Mouse (Mus musculus) ovary, postnatal 14 days (tissue): ENCODE data around the gene Patz1.

Experiments used
- DNase-seq: peaks from one replicate; pipeline ENCODE4 v3.0.0; 2022; ENCODE audit warnings: low spot score

Patz1 gene

DNA sequence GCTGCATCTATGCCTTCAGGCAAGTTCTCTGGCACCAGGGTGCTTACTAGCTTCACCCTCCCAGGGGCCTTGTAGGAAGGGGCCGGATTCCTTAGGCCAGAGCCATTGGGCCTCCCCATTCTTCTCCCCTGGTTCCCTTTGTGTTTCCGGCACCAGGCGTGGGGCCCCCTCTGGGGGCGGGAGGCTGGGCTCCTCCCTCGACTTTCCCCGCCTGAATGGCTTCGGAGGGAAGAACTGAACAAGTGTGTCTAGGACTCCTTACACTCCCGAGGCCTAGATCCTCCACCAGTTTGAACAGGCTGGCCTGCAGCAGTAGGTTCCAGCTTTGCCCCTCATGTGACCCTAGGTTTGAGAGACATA, 3.4 kb downstream of the Patz1 start:
- peak; percentile 63 for DNase-seq

DNA sequence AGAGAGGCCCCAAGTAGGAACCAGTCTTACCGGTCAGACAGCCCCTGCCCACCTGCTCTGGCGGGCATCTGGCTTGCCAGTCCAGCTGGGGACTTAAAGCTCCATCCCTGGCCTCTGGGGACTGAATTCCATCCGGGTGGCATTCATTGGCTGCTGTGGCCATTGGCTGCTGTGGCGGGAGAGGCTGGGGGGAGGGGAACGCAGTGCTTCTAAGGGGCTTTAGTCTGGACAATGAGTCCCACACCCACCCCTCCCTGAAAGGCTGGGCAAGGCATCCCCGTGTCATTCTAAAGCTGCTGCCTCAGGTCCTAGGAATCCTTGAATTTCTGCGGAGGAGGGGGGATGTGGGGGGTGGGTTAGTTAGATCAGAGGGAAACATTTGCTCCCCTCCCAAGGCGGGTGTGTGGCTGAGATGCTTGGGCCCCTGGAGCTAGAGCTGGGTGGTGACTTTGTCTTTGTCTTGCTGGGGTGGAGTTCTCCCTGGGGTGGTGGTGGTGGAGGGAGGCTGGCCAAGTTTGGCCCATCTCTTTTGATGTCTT, 4.1 kb downstream of the Patz1 start:
- DNase-seq: peak; percentile 24

DNA sequence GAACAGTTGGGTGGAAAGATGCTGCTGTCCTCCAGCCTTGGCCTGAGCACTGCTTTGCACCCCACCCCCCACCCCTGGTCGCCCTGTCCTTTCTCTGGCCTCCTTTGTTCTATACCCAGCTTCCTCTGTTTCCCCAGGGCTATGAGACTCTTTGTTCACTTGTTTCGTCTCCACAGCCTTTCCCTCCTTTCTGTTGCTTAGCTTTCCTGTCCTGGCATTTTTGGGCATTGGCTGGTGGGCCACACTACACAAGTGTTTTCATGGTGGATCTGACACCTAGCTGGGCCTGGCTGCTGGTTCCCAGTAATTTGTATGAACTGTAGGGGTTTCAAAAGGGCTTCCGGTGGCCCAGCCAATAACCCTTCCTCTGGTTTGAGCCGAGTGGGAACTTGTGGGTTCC, 4.7 kb downstream of the Patz1 start:
- no peak for DNase-seq

DNA sequence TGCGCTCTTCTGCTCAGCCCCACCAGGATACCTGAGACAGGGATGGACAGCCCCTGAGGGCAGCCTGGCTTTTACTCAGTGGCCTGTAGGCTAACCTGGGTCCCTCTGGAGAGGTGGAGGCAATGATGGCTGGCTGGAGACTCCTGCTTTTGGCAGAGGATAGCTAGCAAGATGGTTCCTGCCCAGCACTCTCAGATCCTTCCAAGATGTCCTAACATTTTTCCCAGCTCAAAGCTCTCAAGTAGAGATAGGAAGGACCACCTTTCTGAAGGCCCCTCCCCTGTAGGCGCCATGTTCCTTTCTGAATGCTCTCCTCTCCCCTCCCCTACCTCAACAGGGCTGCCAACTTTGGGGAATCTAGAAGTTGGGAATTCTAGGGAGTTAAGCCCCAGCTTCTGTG, 6.0 kb downstream of the Patz1 start:
- DNase-seq: no peak

DNA sequence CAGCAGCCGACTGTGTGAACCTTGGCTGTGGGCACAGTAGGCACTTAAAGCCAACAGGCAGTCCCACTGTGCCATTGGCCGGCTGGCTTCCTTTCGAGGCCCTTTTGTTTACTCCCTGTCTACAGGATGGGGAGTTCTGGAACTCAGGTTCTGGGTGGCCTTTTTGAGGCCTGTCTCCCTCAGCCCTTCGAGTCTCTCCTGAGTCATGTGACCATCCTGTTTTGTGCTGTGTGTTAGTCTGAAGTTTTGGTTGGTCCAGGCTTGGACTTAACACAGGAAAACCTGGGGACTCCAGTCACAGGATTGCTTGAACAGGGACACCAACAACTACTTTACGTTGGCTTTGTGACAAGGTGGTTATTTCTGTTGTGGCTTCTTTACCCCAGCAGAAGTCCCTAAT, 7.4 kb downstream of the Patz1 start:
- no peak for DNase-seq

DNA sequence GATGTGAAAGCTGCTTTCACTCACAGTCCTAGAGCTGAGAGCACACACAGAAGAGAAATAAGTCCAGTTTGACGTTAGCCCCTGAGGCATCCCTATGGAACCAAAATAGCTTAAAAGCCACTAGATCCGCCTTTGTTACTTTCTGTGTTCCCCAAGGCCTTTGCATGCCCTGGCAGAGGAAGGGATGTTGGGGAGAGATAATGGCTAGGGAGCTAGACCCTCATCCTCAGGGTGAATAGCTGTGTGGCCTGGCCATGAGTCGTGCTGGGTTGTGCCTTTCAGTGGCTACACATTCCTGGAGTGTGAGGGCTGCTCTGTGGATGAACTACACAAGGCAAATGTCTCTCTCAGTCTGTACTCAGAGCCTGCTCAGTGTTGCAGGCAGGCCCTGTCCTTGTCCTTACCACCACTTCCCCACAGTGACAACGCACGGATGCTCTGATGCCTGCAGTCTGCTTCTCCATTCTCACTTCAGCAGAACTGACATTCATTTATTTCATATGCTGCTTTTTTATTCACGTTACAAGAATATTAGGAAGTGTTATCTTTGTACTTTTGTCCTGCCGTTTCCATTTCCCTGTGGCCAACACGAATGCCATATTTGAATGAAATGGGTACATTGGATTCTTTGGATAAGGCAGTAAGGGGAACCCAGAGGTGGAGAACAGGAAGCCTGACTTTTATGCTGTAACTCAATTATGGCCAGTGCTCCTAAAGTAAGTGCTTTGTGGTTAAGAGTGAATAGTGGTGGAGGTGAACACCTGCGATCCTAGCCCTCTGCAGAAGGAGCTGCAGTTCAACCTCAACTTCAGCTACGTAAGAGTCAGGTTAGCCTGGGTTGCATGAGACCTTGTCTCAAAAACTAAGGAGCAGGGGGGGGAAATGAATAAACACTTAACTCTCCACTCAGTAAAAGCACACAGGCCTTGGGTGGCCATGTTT, 9.5 kb downstream of the Patz1 start:
- no peak for DNase-seq

DNA sequence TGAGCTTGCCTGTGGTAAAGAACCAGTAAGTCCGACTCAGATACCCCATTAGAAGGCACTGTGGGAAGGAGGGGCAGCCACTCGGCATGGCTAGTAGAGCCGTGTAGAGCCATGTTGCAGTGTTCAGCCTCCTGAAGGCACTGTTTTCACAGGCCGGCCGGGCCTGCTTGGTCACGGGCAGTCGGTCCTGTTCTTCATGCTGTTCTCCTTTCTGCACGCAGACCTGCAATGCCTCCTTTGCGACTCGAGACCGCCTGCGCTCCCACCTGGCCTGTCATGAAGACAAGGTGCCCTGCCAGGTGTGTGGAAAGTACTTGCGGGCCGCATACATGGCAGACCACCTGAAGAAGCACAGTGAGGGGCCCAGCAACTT, 10.1 kb downstream of the Patz1 start:
- DNase-seq: no peak

DNA sequence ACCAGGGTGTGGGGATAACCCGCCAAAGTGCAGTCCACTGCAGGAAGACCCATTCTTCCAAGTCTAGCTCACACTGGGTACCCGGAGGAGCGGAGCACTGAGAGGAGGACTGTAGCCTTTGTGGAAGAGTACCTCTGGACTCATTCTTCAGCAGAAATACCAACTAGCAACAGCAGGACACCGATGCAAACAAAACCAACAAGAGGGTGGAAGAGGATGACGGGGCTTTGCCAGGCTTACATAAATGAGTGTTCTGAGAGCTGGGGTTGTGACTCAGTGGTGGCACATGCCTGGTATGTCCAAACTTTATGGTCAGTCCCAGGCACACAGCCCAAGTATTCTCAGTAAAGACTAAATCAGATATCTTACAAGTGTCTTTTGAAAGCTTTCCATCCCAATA, 12.4 kb downstream of the Patz1 start:
- DNase-seq: no peak

DNA sequence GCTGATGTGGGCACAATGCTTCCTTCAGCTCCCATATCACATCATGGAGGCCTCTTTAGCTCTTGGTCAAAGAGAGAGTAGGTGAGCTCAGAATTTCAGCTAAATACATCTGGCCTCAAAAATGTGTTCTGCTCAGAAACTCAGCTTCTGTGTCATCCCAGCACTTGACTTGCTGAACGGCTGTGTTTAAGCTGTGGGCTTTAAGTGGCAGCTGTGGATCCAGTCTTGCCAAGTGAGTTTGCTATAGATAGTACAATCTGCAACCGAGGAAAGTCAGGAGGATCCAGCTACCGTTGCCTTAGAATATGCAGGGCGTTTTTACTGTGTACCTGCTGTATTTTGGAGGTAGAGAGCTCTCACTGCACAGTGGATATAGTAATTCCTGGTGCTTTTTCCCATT, 13.7 kb downstream of the Patz1 start:
- DNase-seq: no peak

DNA sequence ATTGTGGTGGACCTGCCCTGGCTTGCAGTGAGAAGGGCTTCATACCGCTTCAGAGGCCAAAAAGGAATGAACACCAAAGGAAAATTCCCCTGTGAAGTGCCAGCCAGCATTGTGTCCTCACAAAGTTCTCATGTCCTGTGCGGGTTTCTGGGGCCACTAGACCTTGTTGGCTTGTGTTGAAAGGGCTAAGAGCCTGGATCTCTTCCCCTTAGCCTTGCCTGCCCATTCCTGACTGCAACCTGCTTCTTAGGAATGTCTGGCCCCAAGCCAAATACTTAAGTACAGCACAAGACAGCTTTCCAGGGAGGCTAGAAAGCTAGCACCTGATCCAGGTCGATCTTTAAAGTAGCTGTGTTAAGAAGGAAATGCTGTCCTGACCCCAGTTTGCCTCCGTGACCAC, 14.1 kb downstream of the Patz1 start:
- no peak for DNase-seq

DNA sequence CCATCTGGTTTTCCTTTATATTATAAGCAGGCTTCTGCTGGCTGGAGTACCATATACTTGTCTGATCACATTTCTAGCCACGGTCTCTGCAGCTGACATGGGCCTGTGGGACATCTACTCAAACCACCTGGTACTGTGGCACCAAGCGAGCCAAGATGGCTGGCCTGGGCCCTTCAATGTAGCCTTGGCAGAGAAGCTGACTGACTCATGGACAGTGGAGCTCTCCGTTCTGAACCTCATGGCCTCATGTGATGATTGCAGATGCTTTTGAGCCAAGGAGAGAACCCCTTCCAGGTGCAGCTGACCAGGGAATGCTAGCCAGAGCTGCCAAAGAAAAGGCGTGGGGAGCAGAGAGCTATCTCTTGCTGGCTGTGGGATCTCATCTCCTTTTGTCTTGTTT, 17.1 kb downstream of the Patz1 start:
- no peak for DNase-seq

DNA sequence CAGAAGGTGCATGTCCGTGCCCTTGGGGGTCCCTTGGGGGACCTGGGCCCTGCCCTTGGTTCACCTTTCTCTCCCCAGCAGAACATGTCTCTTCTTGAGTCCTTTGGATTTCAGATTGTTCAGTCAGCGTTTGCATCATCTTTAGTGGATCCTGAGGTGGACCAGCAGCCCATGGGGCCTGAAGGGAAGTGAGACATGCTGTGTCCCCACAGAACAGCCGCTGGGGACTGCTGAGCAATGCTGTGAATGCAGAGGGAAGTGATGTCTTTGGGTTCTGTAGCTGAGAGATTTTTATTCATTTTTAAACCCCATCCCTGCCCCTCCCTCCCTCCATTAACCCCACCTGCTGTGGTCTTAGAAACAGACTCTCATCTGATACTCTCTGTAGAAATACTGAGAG, 19.2 kb downstream of the Patz1 start:
- DNase-seq: no peak

DNA sequence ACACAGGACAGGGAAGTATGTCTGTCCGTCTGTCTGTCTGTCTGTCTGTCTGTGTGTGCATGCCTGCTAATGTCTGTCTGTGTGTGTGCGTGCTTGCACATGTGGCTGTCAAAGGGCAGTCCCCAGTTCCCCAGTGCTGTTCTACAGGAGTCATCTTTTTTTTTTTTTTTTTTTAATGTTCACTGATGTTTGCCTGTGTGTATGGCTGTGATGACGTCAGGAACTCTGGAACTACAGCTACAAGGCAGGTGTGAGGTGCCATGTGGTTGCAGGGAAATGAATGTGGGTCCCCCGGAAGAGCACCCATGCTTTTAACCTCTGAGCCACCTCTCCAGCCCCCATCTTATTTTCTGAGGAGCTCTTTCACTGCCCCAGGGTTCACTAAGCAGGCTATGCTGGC, 21.2 kb downstream of the Patz1 start:
- DNase-seq: no peak

DNA sequence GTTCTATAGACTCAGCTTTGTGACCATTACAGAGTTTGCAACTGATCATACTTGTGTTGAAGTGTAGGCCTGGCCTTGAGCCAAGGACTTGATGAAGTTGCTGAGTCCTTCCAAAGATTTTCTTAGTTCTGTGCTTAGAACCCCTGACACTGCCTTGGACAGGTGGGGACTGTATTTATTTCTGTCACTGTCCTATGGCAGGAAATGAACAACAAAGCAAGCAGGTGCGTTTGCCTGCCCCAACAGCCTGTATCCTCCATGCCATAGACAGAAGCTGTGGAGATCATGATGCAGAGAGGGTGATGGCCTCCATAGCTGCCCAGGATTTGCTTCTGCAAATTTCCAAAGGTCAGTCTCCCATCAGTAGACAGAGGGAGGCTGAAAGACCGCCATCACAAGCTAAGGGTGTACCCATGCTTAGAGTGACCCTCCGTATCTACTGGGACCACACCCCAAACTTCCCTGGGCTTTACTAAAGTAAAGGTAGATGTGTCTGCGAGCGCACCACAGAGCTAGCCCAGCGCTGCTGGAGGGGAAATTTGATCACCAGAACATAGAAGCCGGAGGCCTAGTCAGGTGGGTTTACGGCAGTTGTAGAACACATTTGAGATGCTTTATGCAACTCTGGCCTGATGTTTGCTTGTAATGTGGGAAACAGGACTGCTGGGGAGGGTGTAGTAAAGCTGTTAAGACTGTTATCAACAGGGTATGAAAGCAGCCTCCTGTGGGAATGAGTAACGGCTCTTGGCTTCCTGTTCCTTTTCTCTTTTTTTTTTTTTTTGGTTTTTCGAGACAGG, 22.3 kb downstream of the Patz1 start:
- DNase-seq: no peak

DNA sequence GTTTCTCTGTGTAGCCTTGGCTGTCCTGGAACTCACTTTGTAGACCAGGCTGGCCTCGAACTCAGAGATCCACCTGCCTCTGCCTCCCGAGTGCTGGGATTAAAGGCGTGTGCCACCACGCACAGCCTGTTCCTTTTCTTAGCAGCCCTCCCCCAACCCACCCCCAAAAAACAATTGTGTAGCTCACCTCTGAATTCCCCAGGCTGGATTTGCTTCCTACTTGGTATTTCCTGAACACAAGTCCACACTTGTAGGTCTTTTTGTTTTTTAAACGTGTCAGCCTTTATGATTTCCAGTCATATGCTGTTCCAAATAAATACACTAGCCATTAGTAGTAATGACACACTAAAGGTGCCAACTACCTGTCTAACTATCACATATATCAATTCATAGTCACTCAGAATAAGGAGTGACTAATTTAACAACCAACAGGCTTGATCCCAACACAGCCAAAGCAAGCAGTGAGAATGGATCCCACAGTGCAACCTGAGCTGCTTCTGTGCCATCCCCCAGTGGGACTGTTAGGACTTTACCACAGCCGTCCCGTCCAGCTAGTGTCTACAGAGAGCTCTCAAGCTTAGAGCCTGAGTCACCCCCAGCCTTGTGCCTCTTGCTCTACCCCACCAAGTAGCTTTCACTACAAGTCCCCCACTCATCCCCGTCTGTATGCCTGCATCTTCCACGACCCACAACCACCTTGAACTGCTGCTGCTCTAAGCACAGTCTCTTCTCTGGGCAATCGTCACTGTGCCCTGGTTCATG, 23.1 kb downstream of the Patz1 start:
- no peak for DNase-seq

DNA sequence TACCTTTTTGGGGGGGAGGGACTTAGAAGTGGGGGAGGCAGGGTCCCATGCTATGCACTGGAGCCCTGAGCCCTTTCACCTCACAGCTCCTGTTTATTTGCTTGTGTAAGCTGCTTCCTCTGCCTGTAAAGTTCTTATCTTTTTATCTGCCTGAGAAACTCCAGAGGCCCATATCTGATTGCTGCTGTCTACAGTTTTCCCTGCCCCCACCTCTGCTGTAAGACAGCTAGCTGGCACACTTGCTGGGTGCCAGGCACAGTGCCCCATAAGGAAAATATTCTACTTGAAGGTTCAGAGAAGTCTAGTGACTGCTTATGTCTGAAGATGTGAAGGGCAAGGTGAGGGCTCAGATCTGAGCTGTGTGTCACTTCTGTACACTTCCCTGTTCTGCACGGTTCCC, 24.6 kb downstream of the Patz1 start:
- no peak for DNase-seq

DNA sequence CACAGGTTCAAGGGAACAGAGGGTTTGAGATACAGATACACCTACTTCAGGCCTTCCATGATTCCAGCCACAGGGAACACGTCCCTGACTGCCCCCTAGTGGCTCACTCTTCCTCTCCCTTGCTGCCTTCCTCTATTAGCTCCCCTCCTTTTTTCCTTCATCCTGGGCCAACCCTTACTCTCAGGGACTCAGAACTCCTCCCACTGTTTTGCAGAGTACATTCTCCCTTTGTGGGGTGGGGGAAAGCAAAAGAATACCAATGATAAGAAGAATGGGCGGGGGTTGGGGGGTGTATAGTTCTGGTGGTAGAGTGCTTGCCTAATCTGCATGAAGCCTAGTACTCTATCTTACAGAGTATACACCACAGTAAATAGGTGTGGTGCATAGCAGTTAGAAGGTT, 25.5 kb downstream of the Patz1 start:
- peak; percentile 47 for DNase-seq

DNA sequence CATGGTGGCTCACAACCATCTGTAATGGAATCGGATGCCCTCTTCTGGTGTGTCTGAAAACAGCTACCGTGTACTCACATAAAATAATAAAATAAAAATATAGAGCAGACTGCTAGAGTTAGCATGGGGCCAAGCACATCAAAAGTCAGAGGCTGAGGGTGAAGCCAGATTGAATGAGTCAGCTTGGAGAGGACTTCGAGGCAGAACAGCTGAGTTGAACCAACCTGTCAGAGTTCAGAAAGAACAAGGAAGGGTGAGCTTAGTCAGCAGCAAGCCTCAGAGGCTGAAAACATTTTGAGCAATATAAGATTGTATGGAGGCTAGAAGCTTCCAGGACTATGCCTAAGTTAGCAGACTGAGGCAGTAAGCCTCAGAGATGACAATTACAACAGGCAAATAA, 29.6 kb downstream of the Patz1 start:
- DNase-seq: no peak

DNA sequence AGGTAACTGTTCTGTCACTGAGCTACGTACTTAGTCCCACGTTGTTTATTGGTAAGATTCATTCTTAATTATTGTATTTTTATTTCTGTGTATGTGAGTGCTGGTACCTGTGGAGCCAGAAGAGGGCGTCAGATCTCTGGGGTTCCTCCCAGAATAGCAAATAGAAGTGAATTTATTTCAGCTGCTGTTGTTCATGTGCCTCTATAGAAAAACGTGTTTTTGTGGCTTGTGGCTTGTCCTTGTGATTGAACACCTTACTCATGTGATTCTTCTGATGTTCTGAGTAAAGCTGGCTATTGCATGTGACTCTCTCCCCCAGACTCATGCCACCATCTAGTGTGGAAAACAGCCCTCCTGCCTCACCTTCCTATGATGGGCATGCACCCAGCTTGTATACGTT, 39.6 kb downstream of the Patz1 start:
- DNase-seq: no peak

DNA sequence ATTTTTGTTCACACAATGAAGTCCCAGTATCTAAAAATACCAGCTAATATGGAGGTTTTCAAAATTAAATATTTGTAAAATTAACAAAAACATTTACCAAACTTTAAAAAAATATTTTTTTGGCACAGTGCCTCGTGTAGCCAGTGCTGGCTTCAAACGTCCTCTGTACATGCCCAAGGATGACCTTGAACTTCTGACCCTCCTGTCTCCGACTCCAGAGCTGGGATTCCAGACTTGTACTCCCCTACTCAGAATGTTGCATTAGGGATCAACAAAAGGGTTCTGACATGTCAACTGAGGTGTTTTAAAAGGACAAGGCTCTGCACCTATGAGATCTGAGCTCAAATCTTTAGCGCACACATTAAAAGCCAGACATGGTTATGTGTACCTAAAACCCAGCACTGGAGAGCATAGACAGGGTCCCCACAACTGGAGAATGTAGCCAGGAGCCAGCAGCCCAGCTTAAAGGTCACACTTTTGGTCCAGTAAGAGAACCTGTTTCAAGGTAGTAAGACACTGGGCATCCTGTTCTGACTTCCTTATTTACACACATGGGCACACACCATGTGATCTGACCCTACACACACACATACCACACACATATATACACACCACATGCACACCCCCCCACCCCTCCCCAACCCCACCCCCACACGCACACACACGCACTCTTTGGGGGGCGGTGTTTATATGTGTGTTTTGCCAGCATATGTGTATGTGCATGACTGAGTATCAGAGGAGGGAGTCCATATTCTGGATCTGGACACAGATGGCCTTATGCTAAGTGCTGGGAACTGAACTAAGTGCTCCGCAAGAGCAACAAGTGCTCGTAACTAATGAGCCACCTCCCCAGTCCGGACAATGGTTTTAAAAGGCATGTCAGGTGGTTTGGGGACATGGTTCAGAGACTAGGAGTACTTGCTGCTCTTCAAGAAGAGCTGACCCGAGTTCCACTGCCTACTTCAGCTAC, 40.4 kb downstream of the Patz1 start:
- DNase-seq: no peak

DNA sequence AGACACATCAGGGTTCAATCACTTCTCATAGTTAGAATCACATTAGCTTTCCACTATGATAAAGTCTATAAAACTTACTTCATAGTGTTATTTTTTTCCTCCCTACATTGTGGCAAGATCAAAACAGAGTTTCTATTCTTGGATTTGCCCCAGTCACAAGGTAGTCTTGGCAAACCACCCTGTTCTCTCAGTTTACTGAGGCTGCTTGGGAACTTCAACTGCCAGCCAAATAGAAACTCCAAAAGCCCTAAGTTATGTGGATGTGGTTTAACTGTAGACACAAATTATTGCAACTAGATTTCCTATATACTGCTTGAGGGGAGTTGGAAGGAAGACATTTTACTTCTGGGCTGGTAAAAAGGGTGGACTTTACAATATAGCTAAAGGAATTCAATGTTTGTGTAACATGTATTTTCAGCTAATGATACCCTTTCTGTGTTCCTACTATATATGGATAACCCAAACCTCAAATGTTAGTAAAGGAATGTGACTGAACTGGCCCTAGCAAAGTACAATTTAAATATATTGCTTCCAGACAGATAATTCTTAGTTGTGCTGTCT, 41.3 kb downstream of the Patz1 start, which contains the start of gene Pik3ip1:
Gene Pik3ip1 (plus strand): TSS at position 511 of the 561 bp plus-strand sequence.
- no peak for DNase-seq
